Comparison of ENCODE assay signal across 26 mouse cellular contexts in genomic region chr13:31623291-31623690, GRCm38 (mm10). TPM values are rescaled to one million over a fixed set of nuclear protein-coding genes. Genes with fewer than 3 reads are reported as not detected.
DNase-seq lines count a peak whose midpoint lies in the region; ATAC-seq lines count a peak whose summit lies in the region.
"Had no signal": no experiment of that assay in that cellular context is flagged by ENCODE, and none has a peak within 500 bp of the region (broad histone marks: within the 10 kb centered on the region; RNA-seq: fewer than 3 reads in every experiment).

No protein-coding gene starts in this region.

- DNase-seq in lung, postnatal 14 days, result no peak
- DNase-seq in embryonic facial prominence, embryonic 10.5 days (ENCODE audit: low spot score), result peak; percentile 22
- peak; percentile 15 for DNase-seq in neural tube, embryonic 11.5 days (ENCODE audit: low spot score)
- no peak for DNase-seq in adrenal gland, postnatal 4 days (ENCODE audit: low spot score in 2 of 2)
- DNase-seq: cerebellum, adult 8-10 months; heart, postnatal 14 days; kidney, adult 9 months; kidney, postnatal 36 days; layer of hippocampus, adult 9-11 months; lung, adult 2 months; right cerebral cortex, postnatal 14 days; spleen, adult 18-20 months; thymus, adult 2 months had no signal

- H3K36me3 ChIP-seq in lung, embryonic 16.5 days (ENCODE audit: control insufficient read depth, insufficient read depth, low read length), result no peaks in the 10 kb centered on the region
- no peaks in the 10 kb centered on the region for H3K36me3 ChIP-seq in embryonic facial prominence, embryonic 10.5 days (replicated peaks)
- no peaks in the 10 kb centered on the region for H3K36me3 ChIP-seq in embryonic facial prominence, embryonic 15.5 days
- no peaks in the 10 kb centered on the region for H3K36me3 ChIP-seq in neural tube, embryonic 11.5 days (ENCODE audit: control insufficient read depth, insufficient read depth, low read length)
- H3K36me3 ChIP-seq: forebrain, embryonic 12.5 days; heart, embryonic 12.5 days; hindbrain, embryonic 15.5 days; limb, embryonic 12.5 days; liver, embryonic 12.5 days; midbrain, embryonic 10.5 days; neural tube, embryonic 13.5 days had no signal

- no peaks in the 10 kb centered on the region for H3K9me3 ChIP-seq in lung, embryonic 16.5 days (ENCODE audit: control insufficient read depth, low read length)
- no peaks in the 10 kb centered on the region for H3K9me3 ChIP-seq in embryonic facial prominence, embryonic 10.5 days
- no peaks in the 10 kb centered on the region for H3K9me3 ChIP-seq in embryonic facial prominence, embryonic 15.5 days (replicated peaks)
- H3K9me3 ChIP-seq in neural tube, embryonic 11.5 days (ENCODE audit: control insufficient read depth, low read length), result no peaks in the 10 kb centered on the region
- H3K9me3 ChIP-seq: heart, embryonic 12.5 days; hindbrain, embryonic 15.5 days; limb, embryonic 12.5 days; liver, embryonic 12.5 days; midbrain, embryonic 10.5 days; neural tube, embryonic 13.5 days had no signal

- peaks cover 7% of the 10 kb centered on the region; the same call in 1 of the 2 replicates for H3K4me1 ChIP-seq in lung, embryonic 16.5 days (replicated peaks; ENCODE audit: control insufficient read depth, insufficient read depth, low read length)
- peaks cover 74% of the 10 kb centered on the region for H3K4me1 ChIP-seq in embryonic facial prominence, embryonic 10.5 days
- H3K4me1 ChIP-seq in embryonic facial prominence, embryonic 15.5 days, result peaks cover 49% of the 10 kb centered on the region
- H3K4me1 ChIP-seq in neural tube, embryonic 11.5 days (ENCODE audit: control insufficient read depth, insufficient read depth, low read length), result peaks cover 13% of the 10 kb centered on the region; the same call in 1 of the 2 replicates

- H3K4me2 ChIP-seq in lung, embryonic 16.5 days (ENCODE audit: low read depth, low read length), result 0 out of 2 replicates have a peak overlapping the region, but pooled peaks have one; percentile 0
- H3K4me2 ChIP-seq in embryonic facial prominence, embryonic 15.5 days (replicated peaks), result no peak overlapping the region
- no peak overlapping the region for H3K4me2 ChIP-seq in neural tube, embryonic 11.5 days (ENCODE audit: low read depth)
- H3K4me2 ChIP-seq: forebrain, embryonic 12.5 days; heart, embryonic 12.5 days; hindbrain, embryonic 15.5 days; liver, embryonic 12.5 days had no signal

- no peak overlapping the region for H3K4me3 ChIP-seq in lung, embryonic 16.5 days (ENCODE audit: low read length)
- peak overlapping the region; percentile 70; the same call in 1 of the 2 replicates for H3K4me3 ChIP-seq in embryonic facial prominence, embryonic 10.5 days
- H3K4me3 ChIP-seq in embryonic facial prominence, embryonic 15.5 days (replicated peaks), result 0 out of 2 replicates have a peak overlapping the region, but pooled peaks have one; percentile 3
- no peak overlapping the region for H3K4me3 ChIP-seq in neural tube, embryonic 11.5 days (ENCODE audit: low read depth, low read length)
- H3K4me3 ChIP-seq: forebrain, embryonic 12.5 days; heart, embryonic 12.5 days; hindbrain, embryonic 15.5 days; left cerebral cortex, adult 2 months; limb, embryonic 12.5 days; liver, embryonic 12.5 days had no signal

- no peak for ATAC-seq in lung, embryonic 16.5 days (ENCODE audit: low read depth)
- ATAC-seq in embryonic facial prominence, embryonic 15.5 days (ENCODE audit: insufficient number of reproducible peaks, low FRiP score, low TSS enrichment, low read depth), result no peak
- ATAC-seq in neural tube, embryonic 11.5 days (ENCODE audit: insufficient read depth, low FRiP score, low TSS enrichment), result no peak
- ATAC-seq in megakaryocyte, adult 5-6 weeks (ENCODE audit: poor library complexity, severe bottlenecking), result no peak
- ATAC-seq: liver, embryonic 12.5 days had no signal

- 28% methylated on average over 6 of the region's 6 CpGs for WGBS in lung, embryonic 16.5 days
- WGBS in embryonic facial prominence, embryonic 10.5 days, result 2% methylated on average over 6 of the region's 6 CpGs
- 9% methylated on average over 6 of the region's 6 CpGs for WGBS in embryonic facial prominence, embryonic 15.5 days
- WGBS in neural tube, embryonic 11.5 days, result 1% methylated on average over 6 of the region's 6 CpGs

- no peak overlapping the region for H3K27ac ChIP-seq in lung, embryonic 16.5 days (ENCODE audit: low read length)
- no peak overlapping the region for H3K27ac ChIP-seq in embryonic facial prominence, embryonic 10.5 days (replicated peaks)
- H3K27ac ChIP-seq in embryonic facial prominence, embryonic 15.5 days (replicated peaks), result no peak overlapping the region
- no peak overlapping the region for H3K27ac ChIP-seq in neural tube, embryonic 11.5 days (ENCODE audit: low read depth, low read length)
- H3K27ac ChIP-seq: forebrain, embryonic 12.5 days; hindbrain, embryonic 15.5 days; left cerebral cortex, adult 2 months; limb, embryonic 12.5 days; liver, embryonic 12.5 days; midbrain, embryonic 10.5 days; neural tube, embryonic 13.5 days had no signal

- H3K9ac ChIP-seq in lung, embryonic 16.5 days (ENCODE audit: low read length), result no peak overlapping the region
- H3K9ac ChIP-seq in embryonic facial prominence, embryonic 15.5 days, result no peak overlapping the region
- no peak overlapping the region for H3K9ac ChIP-seq in neural tube, embryonic 11.5 days (ENCODE audit: low read length)
- H3K9ac ChIP-seq: forebrain, embryonic 12.5 days; heart, embryonic 12.5 days; hindbrain, embryonic 15.5 days; limb, embryonic 12.5 days; liver, embryonic 12.5 days; neural tube, embryonic 13.5 days had no signal

- H3K27me3 ChIP-seq in lung, embryonic 16.5 days (ENCODE audit: control insufficient read depth, insufficient read depth, low read depth, low read length), result peaks cover 91% of the 10 kb centered on the region
- H3K27me3 ChIP-seq in embryonic facial prominence, embryonic 10.5 days (replicated peaks; ENCODE audit: low read depth, poor library complexity, severe bottlenecking), result peaks cover 100% of the 10 kb centered on the region
- H3K27me3 ChIP-seq in embryonic facial prominence, embryonic 15.5 days, result peaks cover 99% of the 10 kb centered on the region
- H3K27me3 ChIP-seq in neural tube, embryonic 11.5 days (ENCODE audit: control insufficient read depth, insufficient read depth, low read length), result peaks cover 100% of the 10 kb centered on the region

RNA-seq across cellular contexts. Expression of gene Foxf2, which starts 2.3 kb away (rescaled TPM):
- polyA plus RNA-seq in lung, embryonic 16.5 days (2015; fragmentation: Nextera tagmentation; extraction: Ambion mirVana), result 19.4 and 22.9 TPM in 2 replicates
- polyA plus RNA-seq in embryonic facial prominence, embryonic 10.5 days (2016; fragmentation: Nextera tagmentation; extraction: Ambion mirVana), result 10.8 and 12.8 TPM in 2 replicates
- polyA plus RNA-seq in embryonic facial prominence, embryonic 15.5 days (2015; fragmentation: Nextera tagmentation; extraction: Ambion mirVana), result 4.8 and 5.8 TPM in 2 replicates
- polyA plus RNA-seq in neural tube, embryonic 11.5 days (2014; fragmentation: Nextera tagmentation; extraction: Ambion mirVana), result 5.2 and 5.5 TPM in 2 replicates
- 0.25 TPM in 1 of 2 replicates, not detected in the other for total RNA-seq in megakaryocyte, adult 5-6 weeks (2015)
- total RNA-seq in megakaryocyte, adult 5-6 weeks (2017), result not detected in 2 replicates
- under 1 TPM; 0.11 TPM for total RNA-seq in adrenal gland, postnatal 4 days (2021)
- total RNA-seq: granulocyte monocyte progenitor cell, adult 5-6 weeks; monocyte, adult 5-6 weeks had no signal
- polyA plus RNA-seq: heart, embryonic 12.5 days had no signal

Comparison
In these comparisons a context has a peak if more than half of its experiments do, and no peak if none do; other contexts are left out.
1. H3K4me3 ChIP-seq: peak in embryonic facial prominence, embryonic 10.5 days (single experiment) and embryonic facial prominence, embryonic 15.5 days (single experiment); none in lung, embryonic 16.5 days (single experiment) and neural tube, embryonic 11.5 days (single experiment).
2. DNase-seq: peak in embryonic facial prominence, embryonic 10.5 days (single experiment) and neural tube, embryonic 11.5 days (single experiment); none in lung, postnatal 14 days (single experiment) and adrenal gland, postnatal 4 days (0 of 2).